Mouse (Mus musculus) ES-E14 (cell line): ENCODE results near the gene Tfdp1. TPM values are rescaled to one million over a fixed set of nuclear protein-coding genes. Genes with fewer than 3 reads are reported as not detected.

Source experiments
- DNase-seq: peaks from one replicate; pipeline ENCODE4 v3.0.0-alpha.2; 2013; ENCODE audit warnings: low read depth, low spot score
- H3K27ac ChIP-seq: 2 replicates; pipeline ENCODE4 v1.5.1; 2012; ENCODE audit warnings: low read depth, mild to moderate bottlenecking, low read length, moderate library complexity, mixed read lengths; ENCODE audit not compliant: poor library complexity, insufficient read depth, severe bottlenecking
- H3K36me3 ChIP-seq: 2 replicates; pipeline ENCODE4 v1.6.1; 2012; ENCODE audit warnings: mild to moderate bottlenecking, low read length, moderate library complexity, mixed read lengths; ENCODE audit not compliant: control insufficient read depth, poor library complexity, insufficient read depth, severe bottlenecking
- H3K4me1 ChIP-seq, 2 experiments: fragments of 150-350 bp in 1 of 2; sonication (generic) in 1 of 2; 2 replicates each; pipeline ENCODE4 v1.6.1; 2012; ENCODE audit warnings: low read length in 2 of 2, mild to moderate bottlenecking in 1 of 2, mixed read lengths in 1 of 2; ENCODE audit not compliant: control insufficient read depth in 2 of 2, insufficient read depth in 2 of 2, poor library complexity in 1 of 2
- H3K4me3 ChIP-seq, 2 experiments: fragments of 150-350 bp in 1 of 2; sonication (generic) in 1 of 2; 2 replicates each; pipeline ENCODE4 v1.5.1; 2012; ENCODE audit warnings: low read length in 2 of 2, low read depth in 1 of 2, mild to moderate bottlenecking in 1 of 2, mixed read lengths in 1 of 2; ENCODE audit not compliant: insufficient read depth in 1 of 2, poor library complexity in 1 of 2, severe bottlenecking in 1 of 2
- H3K9ac ChIP-seq: 2 replicates; pipeline ENCODE4 v1.6.1; 2012; ENCODE audit warnings: low read depth, mild to moderate bottlenecking, low read length, mixed read lengths; ENCODE audit not compliant: poor library complexity, insufficient read depth, severe bottlenecking
- H3K9me3 ChIP-seq: fragments of 150-350 bp; sonication (generic); 2 replicates; pipeline ENCODE4 v1.6.1; 2012; ENCODE audit warnings: low read depth, mild to moderate bottlenecking, low read length; ENCODE audit not compliant: control insufficient read depth, insufficient read depth
- CHD2 ChIP-seq: IDR thresholded peaks from 2 replicates; pipeline ENCODE4 v1.6.1; 2014; ENCODE audit warnings: mild to moderate bottlenecking, low read depth, low read length, inconsistent platforms
- HCFC1 ChIP-seq: IDR thresholded peaks from 2 replicates; pipeline ENCODE4 v1.6.1; 2012; ENCODE audit warnings: low read length, inconsistent platforms, borderline replicate concordance; ENCODE audit not compliant: insufficient read depth
- MAFK ChIP-seq: IDR thresholded peaks from 2 replicates; pipeline ENCODE4 v1.6.1; 2014; ENCODE audit warnings: mild to moderate bottlenecking, low read depth, low read length, inconsistent platforms; ENCODE audit not compliant: insufficient read depth
- ZC3H11A ChIP-seq: IDR thresholded peaks from 2 replicates; pipeline ENCODE4 v1.6.1; 2012; ENCODE audit warnings: low read depth, mild to moderate bottlenecking, inconsistent platforms, low read length, borderline replicate concordance
- ZNF384 ChIP-seq: IDR thresholded peaks from 2 replicates; pipeline ENCODE4 v1.6.1; 2012; ENCODE audit warnings: low read depth, low read length, inconsistent platforms
- in situ Hi-C, 2 experiments: fragments of 600-800 bp; cut with MboI; formaldehyde crosslinking; loops; one replicate each; pipeline ENCODE4 v1.15.1; 2025; ENCODE audit warnings: low sequenced_read_pairs in 2 of 2, inconsistent platforms in 1 of 2; ENCODE audit not compliant: unreplicated experiment in 2 of 2
- total RNA-seq: library from RNA; depleted of rRNA; stranded (reverse); fragments of 300-350 nt; gene quantifications from 2 replicates; pipeline ENCODE4 v1.2.3, GENCODE M21; 2012; rRNA removed

Gene Tfdp1
- total RNA-seq, 1 experiment, result 110 TPM

DNA sequence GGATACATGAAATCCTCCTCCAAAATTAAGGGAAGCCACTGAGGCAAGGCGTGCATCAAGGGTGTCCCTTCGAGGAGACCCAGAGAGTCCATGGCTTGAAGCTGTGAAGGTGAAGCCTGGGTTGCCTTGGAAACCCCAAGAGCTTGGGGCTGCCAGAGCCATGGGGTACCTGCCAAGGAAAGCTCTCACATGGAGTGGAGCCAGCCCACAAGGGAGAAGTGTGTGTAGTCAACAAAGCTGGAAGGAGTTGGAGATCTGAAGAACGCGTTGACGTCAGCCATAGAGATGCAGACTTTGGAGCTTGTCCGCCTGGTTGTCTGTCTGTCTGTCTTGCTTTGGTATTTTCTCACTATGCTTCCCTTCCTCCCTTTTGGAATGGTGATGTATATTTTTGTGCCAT is 82.4 kb downstream of the Tfdp1 start:
- TF ChIP-seq CHD2 (no peak), HCFC1 (no peak), MAFK (no peak), ZNF384 (no peak), ZC3H11A (no peak)
- in situ Hi-C loops, result loop anchor here in 1 of 2 experiments (25.0 kb wide), 1 partner anchor 341 kb away; the partner anchor contains the start of gene Cdc16
- no peak overlapping the region for H3K4me3 ChIP-seq
- no peaks in the 10 kb centered on the region for H3K4me1 ChIP-seq
- no peaks in the 10 kb centered on the region for H3K9me3 ChIP-seq
- no peaks in the 10 kb centered on the region for H3K36me3 ChIP-seq
- no peak overlapping the region for H3K27ac ChIP-seq
- no peak for DNase-seq
- H3K9ac ChIP-seq, result no peak overlapping the region

DNA sequence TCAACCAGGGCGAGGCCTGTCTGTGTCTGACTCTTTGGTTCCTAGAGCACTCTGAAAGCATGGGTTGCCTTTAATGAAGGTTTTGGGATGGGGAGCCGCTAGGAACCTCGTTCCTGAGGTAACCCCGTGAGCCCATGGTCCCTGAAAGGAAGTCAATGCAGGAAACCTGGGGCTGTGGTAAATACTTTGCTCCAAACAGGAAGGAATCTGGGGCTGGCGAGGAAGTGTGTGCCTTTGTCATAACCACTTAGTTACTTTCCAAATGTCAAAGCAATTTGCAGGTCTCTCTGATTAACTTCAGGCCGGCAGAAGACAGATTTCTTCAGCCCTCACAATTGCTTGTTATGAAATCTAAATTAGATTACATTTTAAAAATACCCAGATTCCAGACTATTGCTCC is 88.8 kb downstream of the Tfdp1 start:
- Histone ChIP-seq H3K27ac (no peak overlapping the region), H3K36me3 (no peaks in the 10 kb centered on the region), H3K9ac (no peak overlapping the region), H3K4me3 (no peak overlapping the region), H3K9me3 (no peaks in the 10 kb centered on the region), H3K4me1 (no peaks in the 10 kb centered on the region)
- DNase-seq, result no peak
- in situ Hi-C loops, result no loop called here
- TF ChIP-seq CHD2, result no peak
- TF ChIP-seq ZNF384, result no peak
- no peak for TF ChIP-seq HCFC1
- TF ChIP-seq ZC3H11A, result no peak
- TF ChIP-seq MAFK, result no peak

Other genes with a start within 250 kb of the Tfdp1 start
- gene Pcid2, start 233.3 kb upstream of the Tfdp1 start, total RNA-seq, result 35.2 and 42.5 TPM in 2 replicates
- gene Cul4a, start 233.1 kb upstream of the Tfdp1 start, total RNA-seq, result 35.7 and 42.7 TPM in 2 replicates
- gene Lamp1, start 179.6 kb upstream of the Tfdp1 start, total RNA-seq, result 559 and 680 TPM in 2 replicates
- gene Grtp1, start 138.1 kb upstream of the Tfdp1 start, total RNA-seq, result 36.3 and 60.0 TPM in 2 replicates
- 0.31 and 0.32 TPM in 2 replicates for gene Adprhl1, start 84.6 kb upstream of the Tfdp1 start, total RNA-seq
- gene Dcun1d2, start 50.6 kb upstream of the Tfdp1 start, total RNA-seq, result 10.6 and 12.3 TPM in 2 replicates
- gene Tmco3, start 50.6 kb upstream of the Tfdp1 start, total RNA-seq, result 20.3 and 27.0 TPM in 2 replicates
- gene Atp4b, start 58.1 kb downstream of the Tfdp1 start, total RNA-seq, result not detected in 2 replicates
- 0.04 and 0.05 TPM in 2 replicates for gene Grk1, start 66.3 kb downstream of the Tfdp1 start, total RNA-seq
- 0.18 and 0.26 TPM in 2 replicates for gene Tmem255b, start 96.4 kb downstream of the Tfdp1 start, total RNA-seq
- gene Gas6, start 155.7 kb downstream of the Tfdp1 start, total RNA-seq, result 20.7 and 28.8 TPM in 2 replicates
- 0.26 TPM in 1 of 2 replicates, not detected in the other for gene 1700029H14Rik, start 223.7 kb downstream of the Tfdp1 start, total RNA-seq